Mouse (Mus musculus): ENCODE data around the gene Olfr1494. TPM values are rescaled to one million over a fixed set of nuclear protein-coding genes. Genes with fewer than 3 reads are reported as not detected.

Gene Olfr1494
- polyA plus RNA-seq (2012; rRNA removed), result not detected in 2 replicates

DNA sequence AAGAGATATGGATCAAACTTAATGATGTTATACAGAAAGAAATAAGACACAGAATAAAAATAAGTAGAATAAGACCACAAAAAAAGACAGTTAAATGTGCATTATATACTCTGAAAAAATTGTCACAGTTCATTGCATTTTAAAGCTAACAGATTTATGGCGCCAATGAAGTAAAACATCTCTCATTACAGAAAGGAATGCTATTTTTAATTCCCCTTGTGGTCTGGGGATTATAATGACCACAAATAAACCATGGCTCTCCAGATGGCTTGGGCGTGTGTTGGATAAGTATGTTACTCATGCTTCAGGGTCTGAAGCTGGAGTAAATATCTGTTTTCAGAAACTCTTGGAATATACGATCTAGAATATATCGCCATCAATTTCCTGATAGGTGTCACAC lies at the start of gene Olfr1494:
Olfr1494 (plus strand) TSS at position 301 of the 400 bp plus-strand sequence.

DNA sequence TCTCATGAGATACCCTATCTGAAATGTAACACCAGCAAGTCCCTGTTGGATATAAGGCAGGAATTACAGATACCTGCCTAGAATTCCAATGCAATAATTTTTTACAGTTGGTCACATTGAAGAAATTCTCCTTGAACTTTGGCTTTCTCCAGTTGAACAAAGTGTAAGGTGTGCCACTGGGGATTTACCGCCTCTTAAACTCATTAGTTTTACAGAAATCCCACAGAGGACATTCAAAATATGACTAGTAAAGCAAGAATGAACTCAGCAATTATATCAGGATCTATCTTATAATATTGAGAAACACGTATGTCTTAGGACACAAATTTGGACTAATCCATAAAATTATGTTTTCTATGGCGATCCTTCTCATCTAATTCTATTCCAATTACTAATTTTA lies 42.6 kb upstream of the Olfr1494 start, which contains the start of gene Olfr1491:
Olfr1491 (plus strand) TSS at position 301 of the 400 bp plus-strand sequence.

DNA sequence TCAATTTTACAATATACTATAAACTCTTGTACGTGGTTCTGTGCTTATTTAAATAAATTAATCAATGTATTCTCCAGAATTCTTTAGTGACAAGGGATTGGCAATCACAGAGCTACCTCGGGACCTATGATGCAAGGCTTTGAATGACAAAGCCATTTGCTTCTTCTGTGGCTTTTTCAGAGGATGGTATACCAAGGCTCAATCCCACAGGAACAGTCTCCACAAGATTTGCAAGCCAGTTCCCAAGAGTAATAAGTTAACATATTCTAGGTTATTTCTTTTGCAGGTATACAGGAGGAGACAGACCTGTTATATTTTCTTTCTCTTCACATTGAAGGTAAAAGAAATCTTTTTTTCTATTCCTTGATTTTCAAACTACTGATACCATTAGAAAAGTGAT lies 16.6 kb upstream of the Olfr1494 start, which contains the start of gene Olfr1493-ps1:
Olfr1493-ps1 (plus strand) TSS at position 301 of the 400 bp plus-strand sequence.

DNA sequence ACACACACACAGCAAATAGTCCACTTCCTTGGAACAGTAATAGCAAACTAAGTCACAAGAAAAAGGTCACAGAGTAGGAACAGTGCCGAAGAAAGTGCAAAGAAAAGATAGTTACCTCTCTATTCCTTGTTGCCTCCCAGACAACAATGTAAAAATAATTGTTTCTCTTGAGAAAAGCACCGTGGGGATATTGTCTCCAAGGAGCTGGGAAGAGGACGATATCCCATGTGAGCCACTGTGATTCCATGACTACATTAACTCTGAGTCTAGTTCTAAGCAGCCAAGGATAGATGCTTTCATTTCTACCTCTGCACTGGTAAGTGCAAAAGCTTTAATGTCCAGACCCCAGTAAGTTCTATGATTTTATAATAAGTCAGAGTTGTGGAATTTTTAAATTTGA lies 24.8 kb downstream of the Olfr1494 start, which contains the start of gene Olfr1495:
Olfr1495 (plus strand) TSS at position 301 of the 400 bp plus-strand sequence.

DNA sequence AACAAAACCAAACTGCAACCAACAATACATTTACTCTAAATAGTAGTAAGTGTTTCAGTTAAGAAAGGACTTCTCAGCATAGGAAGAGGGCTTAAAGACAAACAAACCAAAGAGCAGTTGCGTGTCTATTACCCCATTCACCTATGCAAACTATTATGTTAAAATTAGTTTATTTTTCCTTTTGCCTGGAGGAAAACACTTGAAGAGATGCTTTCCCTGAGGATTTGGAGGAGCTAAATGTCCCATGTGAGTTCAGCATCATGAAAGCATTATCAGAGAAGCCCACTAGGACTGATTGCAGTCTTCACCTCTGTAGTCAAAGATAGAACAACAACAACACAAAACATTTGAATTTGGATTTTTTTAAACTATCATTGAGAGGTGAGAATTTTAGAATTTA lies 38.0 kb downstream of the Olfr1494 start, which contains the start of gene Olfr1496:
Olfr1496 (plus strand) TSS at position 301 of the 400 bp plus-strand sequence.

DNA sequence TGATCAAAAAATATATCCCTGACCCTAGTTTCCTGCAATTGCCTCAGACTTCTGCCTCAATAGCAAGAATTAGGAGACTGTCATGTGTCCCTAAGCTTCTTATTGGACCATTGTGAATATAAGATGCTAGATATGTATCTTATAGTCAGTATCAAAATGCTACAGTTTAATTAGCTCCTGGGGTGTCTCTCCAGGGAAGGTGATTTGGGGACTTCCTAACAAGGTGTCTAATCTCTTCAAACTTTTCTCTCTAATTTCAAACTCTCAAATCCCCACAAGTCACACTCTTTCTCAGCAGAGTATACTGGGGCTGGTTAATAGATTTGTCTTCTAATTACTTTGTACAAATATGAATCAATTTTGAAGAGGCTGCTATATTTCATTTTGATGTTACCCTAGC lies 58.6 kb downstream of the Olfr1494 start, which contains the start of gene Olfr1497:
Olfr1497 (minus strand) TSS at position 101 of the 400 bp plus-strand sequence.

Other genes starting within 250 kb of the Olfr1494 start
- gene Olfr1477, start 239.2 kb upstream of the Olfr1494 start, polyA plus RNA-seq (2012; rRNA removed), result not detected in 2 replicates
- gene Olfr1480, start 211.8 kb upstream of the Olfr1494 start, polyA plus RNA-seq (2012; rRNA removed), result not detected in 2 replicates
- gene Olfr1484, start 156.2 kb upstream of the Olfr1494 start, polyA plus RNA-seq (2012; rRNA removed), result not detected in 2 replicates
- not detected in 2 replicates for gene Olfr1487, start 122.4 kb upstream of the Olfr1494 start, polyA plus RNA-seq (2012; rRNA removed)
- gene Olfr1489, start 108.1 kb upstream of the Olfr1494 start, polyA plus RNA-seq (2012; rRNA removed), result not detected in 2 replicates
- not detected in 2 replicates for gene Olfr1490, start 88.6 kb upstream of the Olfr1494 start, polyA plus RNA-seq (2012; rRNA removed)
- not detected in 2 replicates for gene Olfr1491, start 42.5 kb upstream of the Olfr1494 start, polyA plus RNA-seq (2012; rRNA removed)
- not detected in 2 replicates for gene Olfr1493-ps1, start 16.4 kb upstream of the Olfr1494 start, polyA plus RNA-seq (2012; rRNA removed)
- gene Olfr1495, start 24.9 kb downstream of the Olfr1494 start, polyA plus RNA-seq (2012; rRNA removed), result not detected in 2 replicates
- not detected in 2 replicates for gene Olfr1496, start 38.1 kb downstream of the Olfr1494 start, polyA plus RNA-seq (2012; rRNA removed)
- gene Olfr1497, start 58.5 kb downstream of the Olfr1494 start, polyA plus RNA-seq (2012; rRNA removed), result not detected in 2 replicates
- not detected in 2 replicates for gene Olfr1499, start 79.7 kb downstream of the Olfr1494 start, polyA plus RNA-seq (2012; rRNA removed)
- gene Olfr1500, start 90.8 kb downstream of the Olfr1494 start, polyA plus RNA-seq (2012; rRNA removed), result not detected in 2 replicates
- not detected in 2 replicates for gene Olfr1501, start 111.0 kb downstream of the Olfr1494 start, polyA plus RNA-seq (2012; rRNA removed)
- not detected in 2 replicates for gene Olfr1502, start 122.1 kb downstream of the Olfr1494 start, polyA plus RNA-seq (2012; rRNA removed)
- not detected in 2 replicates for gene Olfr1504, start 158.2 kb downstream of the Olfr1494 start, polyA plus RNA-seq (2012; rRNA removed)
- not detected in 2 replicates for gene Olfr1505, start 173.8 kb downstream of the Olfr1494 start, polyA plus RNA-seq (2012; rRNA removed)

Data from central nervous system, embryonic 14 days (tissue).